Mouse (Mus musculus): ENCODE results near the gene Pip5k1a.

DNA sequence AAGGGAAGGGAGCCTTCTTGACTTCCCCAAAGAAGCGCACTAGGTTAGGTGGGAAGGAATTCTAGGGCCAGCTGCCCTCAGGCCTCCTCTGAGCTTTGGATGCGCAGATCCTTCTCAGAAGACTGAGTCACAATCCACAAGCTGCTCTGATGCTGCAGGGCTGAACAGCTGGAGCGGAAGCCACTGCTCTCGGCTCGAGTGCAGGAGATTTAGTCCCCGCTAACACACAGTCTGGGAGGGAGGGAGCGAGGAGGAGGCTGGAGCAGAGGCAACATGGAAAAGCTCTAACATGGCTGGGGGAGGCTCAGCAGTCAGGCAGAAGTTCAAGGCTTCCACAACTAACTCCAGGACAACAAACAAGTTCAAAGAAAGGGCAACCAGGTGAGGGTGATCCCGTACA, 48.7 kb downstream of the Pip5k1a start:
- TF ChIP-seq CTCF (IDR thresholded peaks at IDR 0.05; ENCODE audit: insufficient read depth, low read length) (no peak), POLR2A (IDR thresholded peaks at IDR 0.05; ENCODE audit: borderline replicate concordance, extremely low read depth, low read depth, low read length) (no peak)
